Mouse (Mus musculus) left cerebral cortex, postnatal 10 days (tissue): ENCODE results near the gene Stk11. TPM values are rescaled to one million over a fixed set of nuclear protein-coding genes. Genes with fewer than 3 reads are reported as not detected.

ENCODE experiments used
- DNase-seq, 2 experiments: peaks; one replicate each; pipeline ENCODE4 v3.0.0; 2021 to 2022; ENCODE audit warnings: low spot score in 2 of 2, mixed read lengths in 1 of 2; ENCODE audit errors: extremely low spot score in 1 of 2
- intact Hi-C: fragments of 180-260 bp; cut with DNase I; formaldehyde crosslinking; loops from one replicate; pipeline ENCODE4 v1.15.1; 2025
- total RNA-seq, 2 experiments: library from RNA; stranded (reverse); gene quantifications; 2 replicates each; pipeline ENCODE4 v1.2.3; 2021

Stk11 gene
- total RNA-seq, 2 experiments from 2014 or later = 81.6 to 93.4 TPM

DNA sequence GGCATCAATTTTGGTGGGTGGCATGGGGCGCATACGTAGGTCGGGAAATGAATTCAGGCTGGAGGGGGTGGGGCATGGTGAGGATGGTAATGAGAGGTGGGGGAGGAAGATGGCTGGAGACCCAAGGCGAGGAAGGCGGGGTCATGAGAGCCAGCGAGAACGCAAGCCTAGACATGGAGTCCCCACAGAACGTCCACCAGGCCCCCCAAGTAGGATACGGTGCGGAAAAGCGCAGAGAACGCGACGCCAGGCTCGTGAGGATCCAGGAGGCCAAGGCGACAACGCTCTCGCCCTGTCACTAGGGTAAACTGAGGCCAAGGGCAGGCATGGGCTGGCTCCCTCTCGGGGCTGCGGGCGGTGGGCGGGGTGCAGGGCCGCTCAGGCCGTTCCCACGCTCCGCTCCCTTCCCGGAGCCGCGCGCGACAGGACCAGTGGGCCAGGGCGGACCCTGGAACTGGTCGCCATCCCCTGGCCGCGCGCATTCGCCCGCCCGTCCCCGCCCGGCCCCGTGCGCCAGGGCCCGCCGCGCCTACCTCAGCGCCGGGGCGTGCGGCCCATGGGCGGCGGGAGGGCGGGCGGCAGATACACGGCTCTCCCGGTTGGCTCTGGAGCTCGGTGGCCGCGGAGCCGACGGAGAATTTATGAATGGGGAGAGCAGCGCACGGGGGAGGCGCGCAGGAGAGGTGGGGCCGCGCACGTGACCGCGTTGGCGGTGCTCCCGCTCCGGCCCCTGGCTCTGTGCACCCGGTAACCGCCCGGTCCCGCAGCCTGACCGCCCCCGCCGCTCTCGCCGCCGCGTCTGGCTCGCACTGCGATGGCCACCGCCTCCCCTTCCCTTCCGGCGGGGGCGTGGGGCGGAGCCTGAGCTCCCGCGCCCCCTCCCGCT is 23.2 kb downstream of the Stk11 start, which contains the start of gene Atp5d:
Gene Atp5d (plus strand): TSS at position 80 of the 886 bp plus-strand sequence.
- intact Hi-C loops = no loop called here

DNA sequence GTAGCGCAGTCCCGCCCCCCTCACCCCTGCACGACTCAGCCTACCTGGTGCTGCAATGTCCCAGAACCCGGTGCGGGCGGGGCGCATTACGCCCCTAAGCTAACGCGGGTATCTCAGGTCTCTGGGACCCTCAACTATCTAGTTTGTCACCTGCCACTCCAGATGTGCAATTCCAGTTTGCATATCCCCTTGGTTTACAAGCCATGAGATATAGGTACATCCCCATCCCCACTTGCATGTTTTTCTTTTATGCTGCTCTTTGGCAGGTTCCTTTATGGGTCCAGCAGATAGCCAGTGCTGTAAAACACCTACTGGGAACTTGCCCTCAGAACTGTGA is 23.8 kb downstream of the Stk11 start:
- intact Hi-C loops = no loop called here
- no peak for DNase-seq

More for the DNA sequence above, 23.2 kb downstream of the Stk11 start, which contains the start of gene Atp5d:
- DNase-seq = peak in 1 of 2 experiments; percentile 85

DNA sequence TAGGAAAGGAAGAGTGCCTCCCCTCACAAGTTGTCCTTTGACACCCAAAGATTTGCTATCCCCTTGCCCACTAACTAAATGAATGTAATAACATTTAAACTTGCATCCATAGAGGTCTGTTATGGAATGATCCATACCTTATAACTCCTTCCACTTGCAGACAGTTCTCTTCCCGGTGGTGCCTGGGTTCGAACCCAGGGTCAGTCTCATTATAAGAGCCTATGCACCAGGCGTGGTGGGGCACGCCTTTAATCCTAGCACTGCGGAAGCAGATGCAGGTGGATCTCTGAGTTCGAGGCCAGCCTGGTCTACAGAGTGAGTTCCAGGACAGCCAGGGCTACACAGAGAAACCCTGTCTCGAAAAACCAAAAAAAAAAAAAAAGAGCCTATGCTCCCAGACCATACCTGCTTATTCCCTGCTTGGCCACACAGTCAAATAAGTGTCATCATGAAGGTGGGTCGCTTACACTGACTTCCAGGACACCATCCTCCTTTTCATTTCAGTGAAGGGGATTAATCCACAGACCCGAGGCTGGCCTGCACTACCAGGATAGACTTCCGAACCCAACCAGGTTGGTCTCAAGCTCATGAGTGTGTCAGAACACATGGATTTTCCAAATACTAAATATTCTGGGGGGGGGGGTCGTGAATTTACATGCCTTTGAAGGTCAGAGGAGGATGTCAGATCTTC is 24.5 kb downstream of the Stk11 start:
- peak in 1 of 2 experiments; percentile 24 for DNase-seq
- intact Hi-C loops = no loop called here

- peak in 1 of 2 experiments; percentile 22 for DNase-seq
- intact Hi-C loops = no loop called here
Observed at GRCm38 (mm10) chr10:80140666-80141035, 25.0 kb downstream of the Stk11 start, which contains the start of gene Cbarp. TSS of gene Cbarp (minus strand) at chr10:80140835.

GRCm38 (mm10) chr10:80141243-80141642 is 25.6 kb downstream of the Stk11 start:
- intact Hi-C loops = no loop called here
- peak; percentile 94 to 98 for DNase-seq

- DNase-seq = peak; percentile 96 to 97
- intact Hi-C loops = no loop called here
Observed at GRCm38 (mm10) chr10:80141786-80142529, 26.4 kb downstream of the Stk11 start.

GRCm38 (mm10) chr10:80142530-80142925 is 26.9 kb downstream of the Stk11 start:
- DNase-seq = no peak
- intact Hi-C loops = no loop called here

GRCm38 (mm10) chr10:80143664-80144063 is 28.1 kb downstream of the Stk11 start:
- intact Hi-C loops = no loop called here
- no peak for DNase-seq

DNA sequence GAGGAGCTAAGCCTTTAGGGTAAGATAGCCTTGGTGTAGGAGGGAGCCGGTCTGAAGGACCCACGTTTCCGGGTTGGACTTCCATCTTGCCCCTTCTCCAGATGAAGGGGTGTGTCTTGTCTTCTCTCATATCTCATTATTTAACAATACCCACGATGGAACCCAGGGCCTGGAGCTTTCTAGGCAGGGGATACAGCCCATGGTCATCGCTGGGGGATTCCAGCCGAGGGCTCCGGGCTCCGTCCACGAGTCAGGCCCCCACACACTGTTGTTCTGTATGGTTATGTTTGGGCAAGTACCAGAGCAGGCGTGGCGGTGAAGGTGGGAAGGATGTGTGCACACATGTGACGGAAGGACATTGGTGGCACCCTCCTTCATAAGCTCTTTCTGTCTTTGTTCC is 28.6 kb downstream of the Stk11 start:
- peak in 1 of 2 experiments; percentile 33 for DNase-seq
- intact Hi-C loops = no loop called here

DNA sequence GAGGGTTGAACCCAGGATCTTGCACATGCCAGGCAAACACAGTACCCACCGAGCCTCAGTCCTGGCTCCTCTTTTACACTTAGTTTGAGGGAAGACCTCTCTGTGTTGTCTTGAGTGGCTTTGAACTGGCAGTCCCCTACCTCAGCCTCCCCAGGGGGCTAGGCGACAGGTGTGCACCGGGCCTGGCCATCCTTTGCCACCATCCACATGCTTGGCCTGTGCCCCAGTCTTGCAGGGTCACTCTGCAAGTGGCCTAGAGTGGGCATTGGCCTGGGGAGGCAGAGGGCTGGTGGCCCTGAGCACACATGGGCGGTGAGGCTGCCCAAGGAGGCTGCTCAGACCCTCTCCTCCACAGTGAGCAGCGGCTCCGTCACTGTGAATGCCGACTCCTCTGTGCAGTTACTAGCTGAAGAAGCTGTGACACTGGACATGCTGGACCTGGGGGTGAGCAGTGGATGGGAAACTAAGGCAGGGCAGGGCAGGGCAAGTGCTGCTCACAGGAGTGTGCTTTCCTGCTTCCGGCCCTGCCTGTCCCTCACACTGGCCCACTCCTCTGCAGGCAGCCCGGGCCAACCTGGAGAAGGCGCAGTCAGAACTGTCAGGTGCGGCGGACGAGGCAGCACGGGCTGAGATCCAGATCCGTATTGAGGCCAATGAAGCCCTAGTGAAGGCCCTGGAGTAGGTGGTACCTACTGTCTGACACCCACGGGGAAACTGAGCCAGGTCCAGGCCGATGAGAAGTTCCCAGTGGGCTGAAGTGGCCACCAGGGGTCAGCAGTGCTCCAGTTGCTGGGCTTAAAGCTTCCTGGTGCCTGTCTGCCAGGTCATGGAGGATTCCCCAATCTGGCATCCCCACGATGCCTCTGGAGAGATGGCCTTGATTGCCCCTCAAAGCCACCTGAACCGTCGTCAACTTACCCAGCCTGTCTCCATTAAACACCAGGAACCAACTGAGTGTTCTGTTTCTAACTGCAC is 29.5 kb downstream of the Stk11 start:
- intact Hi-C loops = no loop called here
- peak in 1 of 2 experiments; percentile 84 for DNase-seq

DNA sequence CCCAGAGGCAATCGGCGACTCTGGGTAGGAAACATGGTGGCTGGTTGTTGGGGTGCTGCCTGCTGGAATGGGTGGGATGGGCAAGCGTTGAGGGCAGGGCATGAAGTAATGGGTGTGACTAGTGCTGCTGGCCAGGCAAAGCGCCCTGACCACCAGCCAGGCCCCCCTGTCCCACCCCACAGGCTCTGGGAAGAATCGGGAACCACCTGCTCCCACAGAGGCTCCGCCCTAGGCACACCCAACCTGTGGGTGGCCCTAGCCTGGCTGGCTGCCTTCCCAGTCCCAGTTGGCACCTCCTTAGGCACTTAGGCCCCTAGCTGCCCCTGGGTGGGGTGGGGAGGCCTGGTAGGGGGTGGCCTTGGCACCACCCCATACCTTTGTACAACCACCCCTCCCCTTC is 30.3 kb downstream of the Stk11 start:
- DNase-seq = peak in 1 of 2 experiments; percentile 73
- intact Hi-C loops = no loop called here

DNA sequence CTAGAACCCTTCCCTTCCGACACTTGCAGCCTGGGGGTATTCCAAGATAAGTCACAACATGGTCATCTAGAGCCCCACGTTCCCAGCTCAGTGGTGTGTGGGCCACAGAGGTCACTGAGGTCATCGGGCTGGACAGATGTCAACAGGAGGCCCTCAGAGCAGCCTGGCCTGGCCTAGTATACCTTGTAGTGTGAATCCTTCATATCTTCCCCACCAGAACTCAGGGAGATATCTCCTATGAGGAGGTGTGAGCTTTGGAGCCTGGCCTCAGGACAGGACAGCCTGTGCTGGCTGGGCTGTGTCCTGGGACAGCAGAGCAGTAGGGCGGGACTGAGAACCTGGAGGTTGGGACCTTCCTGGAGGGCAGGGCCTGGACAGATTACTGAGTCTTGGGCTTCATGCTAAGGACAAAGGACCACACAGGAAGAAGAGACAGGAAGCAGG is 31.0 kb downstream of the Stk11 start:
- intact Hi-C loops = no loop called here
- peak in 1 of 2 experiments; percentile 58 for DNase-seq

DNA sequence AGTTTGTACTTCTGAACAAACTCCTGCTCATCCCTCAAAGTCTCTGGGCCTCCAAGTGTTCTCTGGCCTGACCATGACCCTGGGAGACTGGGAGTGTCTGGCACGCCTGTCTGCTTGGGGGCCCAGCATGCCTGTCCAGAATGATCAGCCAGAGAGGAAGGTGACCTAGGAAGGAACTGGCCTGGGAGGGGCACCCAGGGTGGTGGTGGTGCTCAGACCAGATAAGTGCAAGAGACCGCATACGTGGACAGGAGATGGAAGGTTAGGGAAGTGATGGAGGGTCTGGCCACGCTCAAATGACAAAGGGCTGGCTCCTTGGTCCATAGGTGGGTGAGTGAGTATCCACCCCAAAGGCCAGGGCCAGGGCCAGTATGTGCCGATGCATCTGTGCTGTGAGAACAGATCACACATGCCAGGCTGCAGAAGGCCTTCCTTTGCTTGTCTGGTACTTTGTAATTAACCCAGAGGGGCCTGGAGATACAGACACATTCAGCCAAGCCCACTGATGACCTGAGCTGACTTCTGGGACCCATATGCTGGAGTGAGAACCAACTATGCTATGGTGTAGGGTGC is 31.6 kb downstream of the Stk11 start:
- intact Hi-C loops = no loop called here
- peak in 1 of 2 experiments; percentile 35 for DNase-seq

DNA sequence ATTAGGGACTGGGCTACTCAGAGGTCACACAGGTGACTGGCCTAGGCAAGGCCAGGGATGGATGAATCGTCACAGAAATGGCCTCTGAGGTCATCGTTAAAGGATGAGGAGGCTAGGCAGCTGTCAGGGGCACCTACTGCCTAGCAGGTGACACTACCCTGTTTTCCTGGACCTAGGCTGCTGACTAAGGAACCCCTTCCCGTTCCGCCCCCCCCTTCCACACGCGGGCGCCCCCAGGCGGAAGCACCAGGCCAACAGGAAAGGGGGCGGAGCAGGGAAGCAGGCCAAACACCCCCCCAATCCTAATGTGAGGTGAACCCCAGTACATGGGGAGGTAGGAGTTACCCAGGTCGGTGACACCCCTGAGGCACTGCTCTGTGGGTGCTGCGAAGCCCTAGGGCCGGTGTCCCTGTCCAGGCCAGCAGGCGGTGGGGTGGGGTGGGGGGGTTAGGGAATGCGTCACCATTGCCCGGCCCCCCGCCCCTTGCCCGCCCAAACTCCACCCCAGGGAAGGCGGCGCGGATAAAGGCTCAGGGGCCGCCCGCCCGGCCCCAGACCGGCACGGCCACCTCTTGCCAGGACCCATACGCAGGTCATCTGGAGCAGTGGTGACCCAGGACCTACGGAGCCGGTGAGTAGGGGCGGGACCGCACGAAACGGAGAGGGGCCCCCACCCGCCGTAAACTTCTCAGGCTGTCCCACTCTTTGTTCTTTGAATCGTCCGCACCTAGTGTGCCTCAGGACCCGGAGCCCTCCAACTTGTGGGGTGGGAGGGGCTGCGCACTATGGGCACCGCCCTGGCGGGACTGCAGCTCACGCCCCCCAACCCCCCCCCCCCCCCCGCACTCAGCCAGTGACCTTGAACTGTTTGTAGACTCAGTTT is 32.4 kb downstream of the Stk11 start, which contains the start of gene Midn:
Gene Midn (plus strand): TSS at position 554 of the 883 bp plus-strand sequence.
- intact Hi-C loops = loop anchor here (2.0 kb wide), 1 partner anchor 17 kb away; the partner anchor contains the start of gene Cirbp
- peak in 1 of 2 experiments; percentile 87 for DNase-seq

DNA sequence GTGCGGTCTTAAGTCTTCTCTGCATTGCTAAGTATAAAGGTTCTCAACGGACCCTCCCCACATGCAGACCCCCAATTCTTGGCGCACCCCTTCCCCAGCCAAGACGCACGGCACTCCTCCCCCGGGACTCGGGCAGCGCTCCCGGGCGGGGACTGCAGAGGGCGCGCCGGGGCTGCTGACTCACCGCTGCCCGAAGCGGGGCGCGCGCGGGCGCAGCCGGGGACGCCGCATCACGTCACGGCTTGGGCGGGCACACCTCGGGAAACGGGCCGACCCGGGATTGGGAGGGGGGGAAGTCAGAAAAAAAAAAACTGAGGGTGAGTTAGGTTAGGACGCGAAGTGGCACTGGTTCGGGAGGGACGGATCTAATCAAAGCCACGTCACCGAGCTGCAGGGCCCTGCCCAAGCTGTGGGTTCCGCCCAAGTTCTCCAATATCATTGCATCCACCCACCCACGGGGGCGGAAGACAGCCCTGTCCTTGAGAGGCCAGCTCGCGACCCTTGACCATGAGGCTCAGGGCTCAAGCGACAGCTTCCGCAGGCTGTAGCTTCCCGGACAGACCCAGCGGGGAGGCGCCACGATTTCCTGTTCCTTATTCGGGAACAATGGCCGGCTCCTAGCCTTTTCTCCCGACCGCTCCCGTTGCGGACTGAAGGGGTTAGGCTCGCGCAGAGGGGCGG is 33.1 kb downstream of the Stk11 start:
- intact Hi-C loops = loop anchor here (2.0 kb wide), 1 partner anchor 16 kb away; the partner anchor contains the start of gene Cirbp
- DNase-seq = peak; percentile 92 to 97
